Mouse (Mus musculus): ENCODE data around the gene Gm21977.
"Not testable (repeated sequence)": the region's sequence is repeated elsewhere in the genome, so short reads cannot be mapped to it uniquely, and the experiment has no call there.

Gm21977 gene

GRCm38 (mm10) chr14:42853377-42853776 lies at the start of gene Gm21977:
TSS of gene Gm21977 (minus strand) at chr14:42853477.
- not testable (repeated sequence) for DNase-seq (ENCODE audit: low read depth in 2 of 2, low spot score in 2 of 2)

All from CD8-positive naive resting alpha-beta T cell, adult 2 months (primary cell).